Mouse (Mus musculus) thymus, adult 2 months (tissue): ENCODE results near the gene Hspg2. TPM values are rescaled to one million over a fixed set of nuclear protein-coding genes. Genes with fewer than 3 reads are reported as not detected.

ENCODE experiments used
- DNase-seq: peaks from one replicate; pipeline ENCODE4 v3.0.0; 2021
- H3K27ac ChIP-seq: fragments of 200-500 bp; 2 replicates; pipeline ENCODE4 v1.5.1; 2012; ENCODE audit warnings: low read length, control low read depth; ENCODE audit not compliant: control insufficient read depth, insufficient read depth
- H3K27me3 ChIP-seq: fragments of 200-500 bp; 2 replicates; pipeline ENCODE4 v1.6.1; 2012; ENCODE audit warnings: mild to moderate bottlenecking, low read length, moderate library complexity, mixed read lengths; ENCODE audit not compliant: control insufficient read depth, insufficient read depth
- H3K36me3 ChIP-seq: fragments of 200-500 bp; 2 replicates; pipeline ENCODE4 v1.6.1; 2012; ENCODE audit warnings: mild to moderate bottlenecking, low read length, moderate library complexity; ENCODE audit not compliant: control insufficient read depth, insufficient read depth
- H3K4me1 ChIP-seq: fragments of 200-500 bp; replicated peaks from 2 replicates; pipeline ENCODE4 v1.6.1; 2012; ENCODE audit warnings: low read length; ENCODE audit not compliant: control insufficient read depth, insufficient read depth
- H3K4me3 ChIP-seq: fragments of 200-500 bp; 2 replicates; pipeline ENCODE4 v1.5.1; 2012; ENCODE audit warnings: mild to moderate bottlenecking, low read length, control low read depth, moderate library complexity; ENCODE audit not compliant: control insufficient read depth, insufficient read depth
- CTCF ChIP-seq: fragments of 200-500 bp; IDR thresholded peaks from 2 replicates; pipeline ENCODE4 v1.5.1; 2012; ENCODE audit warnings: mild to moderate bottlenecking, control low read depth, low read length, moderate library complexity, borderline replicate concordance; ENCODE audit not compliant: control insufficient read depth, poor library complexity, insufficient read depth; ENCODE audit errors: extremely low read depth
- POLR2A ChIP-seq: fragments of 200-500 bp; IDR thresholded peaks from 2 replicates; pipeline ENCODE4 v1.6.1; 2012; ENCODE audit warnings: mild to moderate bottlenecking, low read length, control low read depth, moderate library complexity; ENCODE audit not compliant: control insufficient read depth, poor library complexity, insufficient read depth; ENCODE audit errors: extremely low read depth
- WGBS: fragments of 180-500 bp; shearing (Covaris S2); methylation state at CpG from one replicate; pipeline ENCODE4 v1.1.7; 2018; 5-methylcytosine and 5-hydroxymethylcytosine counted together
- polyA plus RNA-seq: library from polyadenylated mRNA; depleted of rRNA; stranded (reverse); fragments of >200 nt; gene quantifications from 2 replicates; pipeline ENCODE4 v1.2.3, GENCODE M21; 2012

Gene Hspg2
- polyA plus RNA-seq, 1 experiment, result 21.6 TPM

DNA sequence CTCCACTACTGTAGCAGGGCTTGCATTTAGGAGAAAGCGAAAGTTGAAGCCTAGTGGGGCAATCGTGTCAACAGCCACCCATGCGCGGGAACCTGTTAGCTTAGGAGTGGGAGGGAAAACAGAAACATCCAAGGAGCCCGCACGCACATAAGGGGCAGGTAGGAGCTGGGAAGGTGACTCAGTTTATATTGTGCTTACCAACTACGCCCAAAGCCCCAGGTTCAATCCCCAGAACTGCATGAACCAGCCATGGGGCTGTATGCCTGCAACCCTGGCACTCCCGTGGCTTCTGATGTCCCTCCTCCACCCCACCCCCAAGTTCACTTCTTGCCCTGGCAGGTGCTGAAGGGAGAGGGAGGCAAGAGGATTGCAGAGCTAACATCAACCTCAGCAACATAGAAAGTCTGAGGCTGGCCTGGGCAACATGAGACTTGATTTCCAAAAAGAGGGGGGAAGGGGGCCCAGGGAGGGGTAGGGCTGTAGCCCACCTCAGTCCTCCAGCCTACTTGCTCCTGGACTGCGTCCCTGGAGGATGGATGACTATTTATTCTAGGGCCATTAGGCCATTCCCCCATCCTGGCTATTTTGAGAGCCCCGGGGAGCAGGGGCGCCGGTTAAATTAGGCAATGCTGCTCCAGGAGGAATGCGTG, 12.9 kb downstream of the Hspg2 start:
- no peak for TF ChIP-seq POLR2A
- no peak for TF ChIP-seq CTCF
- DNase-seq, result no peak
- 90% methylated on average over 13 of the region's 13 CpGs for WGBS
- no peak overlapping the region for H3K27ac ChIP-seq
- H3K27me3 ChIP-seq, result no peaks in the 10 kb centered on the region; the same call in 1 of the 2 replicates
- no peak overlapping the region for H3K4me3 ChIP-seq
- no peaks in the 10 kb centered on the region for H3K4me1 ChIP-seq
- no peaks in the 10 kb centered on the region for H3K36me3 ChIP-seq

GRCm38 (mm10) chr4:137483871-137484270, 15.3 kb downstream of the Hspg2 start:
- no peak for DNase-seq
- no peak overlapping the region for H3K27ac ChIP-seq
- no peaks in the 10 kb centered on the region; the same call in 1 of the 2 replicates for H3K27me3 ChIP-seq
- peaks cover 4% of the 10 kb centered on the region for H3K4me1 ChIP-seq
- H3K36me3 ChIP-seq, result no peaks in the 10 kb centered on the region
- no peak for TF ChIP-seq CTCF
- TF ChIP-seq POLR2A, result no peak
- 36% methylated on average over 16 of the region's 16 CpGs for WGBS
- no peak overlapping the region for H3K4me3 ChIP-seq

DNA sequence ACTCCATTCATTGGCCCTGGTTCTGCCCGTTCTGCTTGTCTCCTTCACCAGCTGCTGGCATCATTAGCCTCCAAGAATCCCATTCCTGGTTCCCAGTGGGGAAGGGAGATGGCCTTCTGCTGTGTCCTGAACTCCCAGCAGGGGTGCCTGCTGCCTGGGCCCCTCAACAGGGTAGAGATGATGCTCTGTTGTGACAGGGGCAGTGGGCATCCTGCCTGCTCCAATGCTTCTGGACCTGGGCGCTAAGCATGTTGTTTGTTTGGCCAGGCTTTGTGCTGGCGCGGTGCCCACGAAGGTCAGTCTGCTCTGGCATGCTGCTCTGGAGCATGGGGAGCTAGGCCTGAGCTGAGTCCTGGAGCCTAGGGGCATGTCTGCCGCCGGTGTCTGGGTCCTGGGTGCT, 16.0 kb downstream of the Hspg2 start:
- no peak for DNase-seq
- Histone ChIP-seq H3K27ac (no peak overlapping the region), H3K4me1 (peaks cover 4% of the 10 kb centered on the region), H3K4me3 (no peak overlapping the region), H3K27me3 (no peaks in the 10 kb centered on the region; the same call in 1 of the 2 replicates), H3K36me3 (no peaks in the 10 kb centered on the region)
- 92% methylated on average over 7 of the region's 7 CpGs for WGBS
- TF ChIP-seq POLR2A (no peak), CTCF (no peak)

DNA sequence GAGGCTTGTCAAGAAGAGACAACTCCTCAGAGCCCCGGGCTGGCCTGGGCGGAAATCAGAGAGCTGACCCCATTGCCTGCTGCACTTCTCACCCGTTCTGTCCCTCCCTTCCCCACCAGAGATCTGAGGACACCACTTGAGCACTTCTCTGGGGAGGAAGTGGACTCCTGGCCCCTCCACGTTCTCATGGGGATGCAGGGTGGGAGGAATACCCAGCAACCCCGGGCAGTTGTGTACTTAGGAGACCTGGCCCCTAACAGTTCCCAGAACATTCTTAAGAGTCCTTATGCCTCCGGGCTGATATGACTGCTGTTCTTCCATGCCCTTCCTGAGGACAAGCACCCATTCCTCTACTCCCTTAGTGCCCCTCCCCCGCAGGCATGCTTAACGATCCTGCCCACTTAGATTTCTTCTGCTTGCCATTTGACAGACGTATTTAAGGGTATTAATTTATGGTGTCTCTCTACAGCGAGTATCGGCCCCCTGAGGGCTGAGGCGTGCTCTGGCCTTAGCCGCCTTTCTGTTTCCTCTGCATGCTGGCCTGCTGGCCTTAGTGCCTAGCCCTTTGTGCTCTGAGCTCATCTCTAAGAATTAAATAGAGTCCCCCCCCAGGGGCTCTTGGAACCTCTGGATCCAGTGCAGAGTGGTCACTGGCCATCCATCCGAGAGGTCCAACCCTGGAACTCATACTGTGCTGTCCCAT, 16.8 kb downstream of the Hspg2 start:
- H3K27ac ChIP-seq, result no peak overlapping the region

GRCm38 (mm10) chr4:137486081-137487014, 17.8 kb downstream of the Hspg2 start:
- Histone ChIP-seq H3K27me3 (no peaks in the 10 kb centered on the region; the same call in 1 of the 2 replicates), H3K4me3 (no peak overlapping the region), H3K27ac (no peak overlapping the region), H3K36me3 (no peaks in the 10 kb centered on the region), H3K4me1 (peaks cover 4% of the 10 kb centered on the region)
- no peak for TF ChIP-seq CTCF
- no peak for TF ChIP-seq POLR2A
- WGBS, result 87% methylated on average over 20 of the region's 20 CpGs
- DNase-seq, result no peak

More for the DNA sequence above, 16.8 kb downstream of the Hspg2 start:
- peaks cover 4% of the 10 kb centered on the region for H3K4me1 ChIP-seq
- H3K36me3 ChIP-seq, result no peaks in the 10 kb centered on the region
- TF ChIP-seq CTCF, result no peak
- no peak for TF ChIP-seq POLR2A
- H3K4me3 ChIP-seq, result no peak overlapping the region
- no peak for DNase-seq
- H3K27me3 ChIP-seq, result no peaks in the 10 kb centered on the region; the same call in 1 of the 2 replicates
- 80% methylated on average over 14 of the region's 14 CpGs for WGBS
